Mouse (Mus musculus) brain, embryonic 14.5 days (tissue): Measurements from ENCODE around the gene Tmem139.

Source experiments
- CTCF ChIP-seq: fragments of 200-500 bp; IDR thresholded peaks from 2 replicates; pipeline ENCODE4 v1.5.1; 2012; ENCODE audit warnings: inconsistent platforms, mild to moderate bottlenecking, moderate library complexity, borderline replicate concordance; ENCODE audit not compliant: insufficient read depth, insufficient read length; ENCODE audit errors: extremely low read depth
- POLR2A ChIP-seq: fragments of 200-500 bp; IDR thresholded peaks from 2 replicates; pipeline ENCODE4 v1.6.1; 2012; ENCODE audit warnings: mild to moderate bottlenecking, inconsistent platforms, borderline replicate concordance; ENCODE audit not compliant: poor library complexity, insufficient read depth, insufficient read length, severe bottlenecking; ENCODE audit errors: extremely low read depth

GRCm38 (mm10) chr6:42257303-42257863 lies 4.4 kb upstream of the Tmem139 start:
- TF ChIP-seq CTCF (peak; percentile 67), POLR2A (no peak)
